ENCODE assay signal across 20 mouse cellular contexts in genomic region chr16:32107342-32108045, GRCm38 (mm10). TPM values are rescaled to one million over a fixed set of nuclear protein-coding genes. Genes with fewer than 3 reads are reported as not detected.
A peak's percentile ranks its signal among the peaks of the same experiment; 100 is the strongest.
DNase-seq lines count a peak whose midpoint lies in the region; ATAC-seq and TF ChIP-seq lines count a peak whose summit lies in the region.
"Had no signal": no experiment of that assay in that cellular context is flagged by ENCODE, and none has a peak within 500 bp of the region (broad histone marks: within the 10 kb centered on the region; RNA-seq: fewer than 3 reads in every experiment).

No protein-coding gene starts in this region.

- ATAC-seq in liver, embryonic 13.5 days (ENCODE audit: low read depth) = no peak
- no peak for ATAC-seq in liver, embryonic 11.5 days (replicated peaks; ENCODE audit: low FRiP score)
- ATAC-seq in forebrain, embryonic 15.5 days (replicated peaks) = no peak
- ATAC-seq: hindbrain, postnatal 0 days; Patski had no signal

- WGBS in liver, embryonic 13.5 days (ENCODE audit: insufficient replicate concordance) = 23% methylated on average over 12 of the region's 12 CpGs
- 58% methylated on average over 12 of the region's 12 CpGs for WGBS in liver, embryonic 11.5 days
- 93% methylated on average over 12 of the region's 12 CpGs for WGBS in forebrain, embryonic 15.5 days

- H3K27ac ChIP-seq in liver, embryonic 13.5 days = peak overlapping the region; percentile 32; the same call in 1 of the 2 replicates
- no peak overlapping the region for H3K27ac ChIP-seq in liver, embryonic 11.5 days (ENCODE audit: low read depth, low read length)
- H3K27ac ChIP-seq in MEL (ENCODE audit: control insufficient read depth, low read depth, low read length) = no peak overlapping the region
- H3K27ac ChIP-seq in forebrain, embryonic 15.5 days (replicated peaks) = no peak overlapping the region
- H3K27ac ChIP-seq: embryonic facial prominence, embryonic 12.5 days; forebrain, embryonic 10.5 days; gastrocnemius, adult 2 months; heart, embryonic 13.5 days; hindbrain, postnatal 0 days; midbrain, embryonic 12.5 days; neural tube, embryonic 13.5 days; stomach, embryonic 15.5 days had no signal

- H3K4me3 ChIP-seq in liver, embryonic 13.5 days (replicated peaks) = no peak overlapping the region
- H3K4me3 ChIP-seq in liver, embryonic 11.5 days (ENCODE audit: low read depth, low read length) = no peak overlapping the region
- H3K4me3 ChIP-seq in MEL (ENCODE audit: control insufficient read depth in 1 of 2, insufficient read depth in 1 of 2, low read depth in 2 of 2, low read length in 2 of 2) = no peak overlapping the region
- peak overlapping the region; percentile 81 for H3K4me3 ChIP-seq in megakaryocyte, embryonic 14.5 days (replicated peaks)
- no peak overlapping the region for H3K4me3 ChIP-seq in forebrain, embryonic 15.5 days
- H3K4me3 ChIP-seq: embryonic facial prominence, embryonic 12.5 days; forebrain, embryonic 10.5 days; gastrocnemius, adult 2 months; heart, embryonic 13.5 days; midbrain, embryonic 12.5 days; neural tube, embryonic 13.5 days; stomach, embryonic 15.5 days had no signal

- DNase-seq in liver, embryonic 13.5 days = no peak
- no peak for DNase-seq in liver, embryonic 11.5 days (ENCODE audit: low spot score)
- DNase-seq in MEL (ENCODE audit: low read depth, low spot score) = peak; percentile 41
- DNase-seq in thymus, postnatal 10 days (ENCODE audit: low spot score in 2 of 2) = peak; percentile 67 to 69
- DNase-seq in MN1 (ENCODE audit: low spot score) = no peak
- DNase-seq in frontal cortex, postnatal 14 days (ENCODE audit: low spot score in 2 of 2) = no peak
- DNase-seq: adrenal gland, adult 8-10 months; cerebellum, adult 9-11 months; gastrocnemius, adult 2 months; lung, embryonic 14.5 days had no signal

- TF ChIP-seq EP300 in MEL (IDR thresholded peaks at IDR 0.05; ENCODE audit: low read depth in 1 of 2, low read length in 2 of 2) = peak in 1 of 2 experiments; percentile 65; a peak in 2 of 4 replicates

- no peaks in the 10 kb centered on the region for H3K79me2 ChIP-seq in MEL (ENCODE audit: control insufficient read depth, insufficient read depth, low read length, poor library complexity)

- TF ChIP-seq CTCF in MEL (IDR thresholded peaks at IDR 0.05 in 2 of 3, conservative IDR thresholded peaks at IDR 0.05 in 1 of 3; ENCODE audit: control insufficient read depth in 1 of 3, insufficient read depth in 1 of 3, low read depth in 2 of 3, low read length in 3 of 3, poor library complexity in 1 of 3, severe bottlenecking in 1 of 3) = no peak

- no peak for TF ChIP-seq POLR2A in MEL (IDR thresholded peaks at IDR 0.05; ENCODE audit: control insufficient read depth in 1 of 2, insufficient read depth in 1 of 2, low read depth in 1 of 2, low read length in 2 of 2, poor library complexity in 1 of 2)

- H3K4me1 ChIP-seq in liver, embryonic 13.5 days (replicated peaks) = peaks cover 10% of the 10 kb centered on the region; the same call in 1 of the 2 replicates
- H3K4me1 ChIP-seq in liver, embryonic 11.5 days (replicated peaks; ENCODE audit: control insufficient read depth, insufficient read depth, low read length) = no peaks in the 10 kb centered on the region
- peaks cover 0 to 7% of the 10 kb centered on the region in 2 experiments; a peak in 2 of 4 replicates for H3K4me1 ChIP-seq in MEL (ENCODE audit: control insufficient read depth in 1 of 2, insufficient read depth in 2 of 2, low read length in 2 of 2)
- H3K4me1 ChIP-seq in megakaryocyte, embryonic 14.5 days = peaks cover 31% of the 10 kb centered on the region
- no peaks in the 10 kb centered on the region for H3K4me1 ChIP-seq in forebrain, embryonic 15.5 days
- H3K4me1 ChIP-seq: embryonic facial prominence, embryonic 12.5 days; forebrain, embryonic 10.5 days; heart, embryonic 13.5 days; midbrain, embryonic 12.5 days; neural tube, embryonic 13.5 days; stomach, embryonic 15.5 days had no signal

- peaks cover 6% of the 10 kb centered on the region; the same call in 1 of the 2 replicates for H3K36me3 ChIP-seq in liver, embryonic 13.5 days
- peaks cover 2% of the 10 kb centered on the region; the same call in 1 of the 2 replicates for H3K36me3 ChIP-seq in liver, embryonic 11.5 days (ENCODE audit: control insufficient read depth, insufficient read depth, low read length)
- peaks cover 0 to 5% of the 10 kb centered on the region in 2 experiments; a peak in 2 of 4 replicates for H3K36me3 ChIP-seq in MEL (ENCODE audit: control insufficient read depth in 1 of 2, insufficient read depth in 2 of 2, low read length in 2 of 2)
- peaks cover 30% of the 10 kb centered on the region for H3K36me3 ChIP-seq in megakaryocyte, embryonic 14.5 days (replicated peaks; ENCODE audit: low read length)
- H3K36me3 ChIP-seq in forebrain, embryonic 15.5 days = peaks cover 46% of the 10 kb centered on the region

- no peak overlapping the region for H3K9ac ChIP-seq in liver, embryonic 13.5 days
- H3K9ac ChIP-seq in liver, embryonic 11.5 days (ENCODE audit: low read depth, low read length) = no peak overlapping the region
- H3K9ac ChIP-seq in MEL (ENCODE audit: control insufficient read depth, low read depth, low read length, poor library complexity, severe bottlenecking) = no peak overlapping the region
- no peak overlapping the region for H3K9ac ChIP-seq in forebrain, embryonic 15.5 days (replicated peaks)
- H3K9ac ChIP-seq: embryonic facial prominence, embryonic 12.5 days; heart, embryonic 13.5 days; lung, embryonic 14.5 days; midbrain, embryonic 12.5 days; neural tube, embryonic 13.5 days; stomach, embryonic 15.5 days had no signal

- no peaks in the 10 kb centered on the region for H3K27me3 ChIP-seq in liver, embryonic 13.5 days
- no peaks in the 10 kb centered on the region for H3K27me3 ChIP-seq in liver, embryonic 11.5 days (replicated peaks; ENCODE audit: control insufficient read depth, insufficient read depth, low read length)
- no peaks in the 10 kb centered on the region for H3K27me3 ChIP-seq in MEL (ENCODE audit: control insufficient read depth in 1 of 2, insufficient read depth in 2 of 2, low read length in 2 of 2)
- no peaks in the 10 kb centered on the region for H3K27me3 ChIP-seq in megakaryocyte, embryonic 14.5 days (replicated peaks)
- H3K27me3 ChIP-seq in forebrain, embryonic 15.5 days = no peaks in the 10 kb centered on the region
- H3K27me3 ChIP-seq: embryonic facial prominence, embryonic 12.5 days; heart, embryonic 13.5 days; midbrain, embryonic 12.5 days; neural tube, embryonic 13.5 days; Patski; stomach, embryonic 15.5 days had no signal

- no peaks in the 10 kb centered on the region for H3K9me3 ChIP-seq in liver, embryonic 13.5 days (replicated peaks)
- H3K9me3 ChIP-seq in liver, embryonic 11.5 days (ENCODE audit: control insufficient read depth, low read length) = no peaks in the 10 kb centered on the region
- H3K9me3 ChIP-seq in MEL (replicated peaks; ENCODE audit: insufficient read depth, low read length) = no peaks in the 10 kb centered on the region
- H3K9me3 ChIP-seq in megakaryocyte, embryonic 14.5 days = 0 out of 2 replicates have a peak, but pooled peaks cover 3% of the 10 kb centered on the region
- no peaks in the 10 kb centered on the region for H3K9me3 ChIP-seq in forebrain, embryonic 15.5 days
- H3K9me3 ChIP-seq: embryonic facial prominence, embryonic 12.5 days; midbrain, embryonic 12.5 days; neural tube, embryonic 13.5 days; stomach, embryonic 15.5 days had no signal

- TF ChIP-seq RAD21 in MEL (IDR thresholded peaks at IDR 0.05; ENCODE audit: low read depth, low read length) = no peak

- H3K4me2 ChIP-seq in liver, embryonic 13.5 days = no peak overlapping the region
- H3K4me2 ChIP-seq in liver, embryonic 11.5 days = no peak overlapping the region
- H3K4me2 ChIP-seq in forebrain, embryonic 15.5 days (replicated peaks) = no peak overlapping the region
- H3K4me2 ChIP-seq: embryonic facial prominence, embryonic 12.5 days; heart, embryonic 13.5 days; lung, embryonic 14.5 days; midbrain, embryonic 12.5 days; neural tube, embryonic 13.5 days; stomach, embryonic 15.5 days had no signal

RNA-seq across cellular contexts. Expression of gene Cep19, which starts 7.9 kb away (rescaled TPM):
- 6.2 and 8.0 TPM in 2 replicates for polyA plus RNA-seq in liver, embryonic 13.5 days (2015; fragmentation: Nextera tagmentation; extraction: Ambion mirVana)
- polyA plus RNA-seq in liver, embryonic 11.5 days (2014; fragmentation: Nextera tagmentation; extraction: Ambion mirVana) = 14.3 and 14.7 TPM in 2 replicates
- 7.1 and 7.3 TPM in 2 replicates for total RNA-seq in MEL (2012; rRNA removed)
- polyA plus RNA-seq in MEL (2012; ENCODE audit: insufficient read depth in 1 of 2, insufficient read length in 2 of 2, low read depth in 1 of 2, low replicate concordance in 2 of 2, missing spikeins in 1 of 2) = 1 to 10 TPM in 1 of 2 experiments, not detected in 1; 8.7 TPM
- 1.6 and 2.0 TPM in 2 replicates for polyA plus RNA-seq in megakaryocyte, embryonic 14.5 days (2012; ENCODE audit: insufficient read depth, low replicate concordance)
- 41.7 and 45.7 TPM in 2 replicates for polyA plus RNA-seq in forebrain, embryonic 15.5 days (2015; fragmentation: Nextera tagmentation; extraction: Ambion mirVana)

RNA-seq across cellular contexts. Expression of gene Pigx, which starts 8.0 kb away (rescaled TPM):
- polyA plus RNA-seq in liver, embryonic 13.5 days (2015; fragmentation: Nextera tagmentation; extraction: Ambion mirVana) = 29.2 and 29.5 TPM in 2 replicates
- 57.1 and 63.0 TPM in 2 replicates for polyA plus RNA-seq in liver, embryonic 11.5 days (2014; fragmentation: Nextera tagmentation; extraction: Ambion mirVana)
- 22.3 and 24.0 TPM in 2 replicates for total RNA-seq in MEL (2012; rRNA removed)
- 10 to 100 TPM in 1 of 2 experiments, not detected in 1; 29.5 TPM for polyA plus RNA-seq in MEL (2012; ENCODE audit: insufficient read depth in 1 of 2, insufficient read length in 2 of 2, low read depth in 1 of 2, low replicate concordance in 2 of 2, missing spikeins in 1 of 2)
- 30.0 and 61.3 TPM in 2 replicates for polyA plus RNA-seq in megakaryocyte, embryonic 14.5 days (2012; ENCODE audit: insufficient read depth, low replicate concordance)
- polyA plus RNA-seq in forebrain, embryonic 15.5 days (2015; fragmentation: Nextera tagmentation; extraction: Ambion mirVana) = 130 TPM in 2 replicates

RNA-seq across cellular contexts. Expression of gene Pak2, which starts 28.4 kb away (rescaled TPM):
- 10.7 and 14.6 TPM in 2 replicates for polyA plus RNA-seq in liver, embryonic 13.5 days (2015; fragmentation: Nextera tagmentation; extraction: Ambion mirVana)
- polyA plus RNA-seq in liver, embryonic 11.5 days (2014; fragmentation: Nextera tagmentation; extraction: Ambion mirVana) = 30.0 and 32.9 TPM in 2 replicates
- total RNA-seq in MEL (2012; rRNA removed) = 23.0 and 23.4 TPM in 2 replicates
- 10 to 100 TPM; 34.1 to 67.2 TPM for polyA plus RNA-seq in MEL (2012; ENCODE audit: insufficient read depth in 1 of 2, insufficient read length in 2 of 2, low read depth in 1 of 2, low replicate concordance in 2 of 2, missing spikeins in 1 of 2)
- polyA plus RNA-seq in megakaryocyte, embryonic 14.5 days (2012; ENCODE audit: insufficient read depth, low replicate concordance) = 16.0 and 24.5 TPM in 2 replicates
- polyA plus RNA-seq in forebrain, embryonic 15.5 days (2015; fragmentation: Nextera tagmentation; extraction: Ambion mirVana) = 45.4 and 46.1 TPM in 2 replicates

RNA-seq across cellular contexts. Expression of gene Nrros, which starts 57.9 kb away (rescaled TPM):
- 22.6 and 23.9 TPM in 2 replicates for polyA plus RNA-seq in liver, embryonic 13.5 days (2015; fragmentation: Nextera tagmentation; extraction: Ambion mirVana)
- 34.4 and 35.4 TPM in 2 replicates for polyA plus RNA-seq in liver, embryonic 11.5 days (2014; fragmentation: Nextera tagmentation; extraction: Ambion mirVana)
- 56.1 and 59.8 TPM in 2 replicates for total RNA-seq in MEL (2012; rRNA removed)
- 10 to 100 TPM in 1 of 2 experiments, not detected in 1; 55.9 TPM for polyA plus RNA-seq in MEL (2012; ENCODE audit: insufficient read depth in 1 of 2, insufficient read length in 2 of 2, low read depth in 1 of 2, low replicate concordance in 2 of 2, missing spikeins in 1 of 2)
- polyA plus RNA-seq in megakaryocyte, embryonic 14.5 days (2012; ENCODE audit: insufficient read depth, low replicate concordance) = 75.8 and 110 TPM in 2 replicates
- polyA plus RNA-seq in forebrain, embryonic 15.5 days (2015; fragmentation: Nextera tagmentation; extraction: Ambion mirVana) = 7.8 and 8.2 TPM in 2 replicates
- polyA plus RNA-seq: Patski had no signal

Comparison
In these comparisons a context has a peak if more than half of its experiments do, and no peak if none do; other contexts are left out.
1. DNase-seq: peak in MEL (single experiment) and thymus, postnatal 10 days (2 of 2); none in liver, embryonic 13.5 days (single experiment), liver, embryonic 11.5 days (single experiment), MN1 (single experiment) and frontal cortex, postnatal 14 days (0 of 2).